Mouse (Mus musculus) frontal cortex, postnatal 14 days (tissue): ENCODE results near the gene Grk1.
A peak's percentile ranks its signal among the peaks of the same experiment; 100 is the strongest.

ENCODE experiments used
- DNase-seq, 2 experiments: peaks; one replicate each; pipeline ENCODE4 v3.0.0; 2022; ENCODE audit warnings: low spot score in 2 of 2

The Grk1 gene

GRCm38 (mm10) chr8:13428156-13428555, 23.3 kb downstream of the Grk1 start:
- no peak for DNase-seq

DNA sequence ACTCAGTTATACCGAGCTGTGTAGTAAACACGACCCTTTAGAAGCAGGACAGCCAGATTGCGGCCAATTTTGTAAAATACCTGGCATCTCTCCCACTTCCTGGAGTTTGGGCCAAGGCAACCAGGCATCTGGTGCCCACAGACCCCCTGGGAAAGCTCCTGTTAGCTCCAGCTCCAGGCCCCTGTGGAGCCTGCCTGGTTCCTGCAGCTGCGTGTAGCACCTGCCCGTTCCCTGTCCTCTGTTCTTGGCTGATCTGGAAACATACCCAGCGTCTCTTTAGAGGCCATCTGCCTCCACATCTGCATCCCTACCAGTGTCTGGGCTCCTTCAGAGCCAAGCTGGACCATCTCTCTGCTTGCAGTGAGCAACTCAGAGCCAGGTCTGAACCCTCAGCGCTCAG, 25.5 kb downstream of the Grk1 start:
- no peak for DNase-seq

GRCm38 (mm10) chr8:13430866-13431265, 26.0 kb downstream of the Grk1 start:
- DNase-seq = no peak

GRCm38 (mm10) chr8:13433130-13433529, 28.2 kb downstream of the Grk1 start:
- no peak for DNase-seq

DNA sequence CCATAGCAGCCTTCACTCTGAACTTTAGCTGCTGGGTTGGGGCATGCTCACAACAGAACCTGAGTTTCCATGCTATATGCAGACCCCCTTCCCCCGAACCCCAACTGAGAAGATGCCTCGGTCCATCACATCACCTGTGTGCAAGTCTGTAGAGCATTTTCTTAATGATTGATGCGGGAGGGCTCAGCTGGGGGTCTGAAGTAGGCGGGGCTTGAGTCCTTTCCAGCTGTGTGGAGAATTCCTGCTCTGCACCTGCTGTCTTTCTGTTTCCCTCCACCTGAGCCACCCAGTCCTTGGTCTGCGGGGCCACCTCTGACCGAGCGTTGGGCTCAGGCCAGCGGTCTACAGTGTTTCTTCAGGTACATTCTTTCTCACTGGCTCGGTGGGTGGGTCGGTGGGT, 30.0 kb downstream of the Grk1 start, which contains the start of gene Tmem255b:
Tmem255b (plus strand) TSS at position 301 of the 400 bp plus-strand sequence.
- DNase-seq = no peak

GRCm38 (mm10) chr8:13436052-13436451, 31.2 kb downstream of the Grk1 start:
- no peak for DNase-seq

DNA sequence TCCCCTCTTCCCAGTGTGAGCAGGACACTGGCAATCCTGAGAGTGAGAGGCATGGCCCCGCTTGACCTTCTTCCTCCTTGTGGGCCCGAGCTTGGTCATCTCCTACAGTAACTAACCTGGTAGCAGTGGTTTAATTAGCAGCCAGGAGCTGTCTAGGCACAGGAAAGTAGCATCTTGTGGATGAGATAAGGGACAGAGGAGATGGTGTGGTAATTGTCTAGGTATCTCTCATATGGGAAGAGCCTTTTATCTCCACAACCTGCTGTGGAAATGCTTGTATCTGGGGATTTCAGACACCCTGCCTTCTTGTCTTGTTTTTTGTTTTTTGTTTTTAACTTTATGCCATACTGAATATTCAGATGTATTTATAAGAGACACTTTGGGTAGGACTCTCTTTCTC, 32.6 kb downstream of the Grk1 start:
- no peak for DNase-seq

- no peak for DNase-seq
Measured at GRCm38 (mm10) chr8:13442152-13442551, 37.3 kb downstream of the Grk1 start.

DNA sequence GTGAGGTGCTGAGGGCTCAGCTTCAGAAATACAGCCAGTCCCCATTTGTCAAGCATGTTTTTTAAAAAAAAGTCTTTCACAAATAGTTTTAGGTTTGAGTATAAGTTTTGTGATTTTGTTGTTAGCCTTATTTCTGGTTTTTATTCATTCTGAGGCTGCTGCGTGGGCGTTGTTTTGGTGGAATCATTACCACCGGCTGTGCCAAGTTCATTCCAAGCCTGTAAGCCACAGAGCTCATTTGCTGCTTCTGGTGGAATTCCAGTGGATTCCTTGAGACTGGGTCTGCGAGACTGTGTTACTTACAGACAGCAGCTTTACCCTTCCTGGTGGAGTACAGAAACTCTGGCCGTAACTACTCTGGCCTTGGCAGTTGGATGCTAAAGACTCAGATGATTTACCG, 41.6 kb downstream of the Grk1 start:
- no peak for DNase-seq

DNA sequence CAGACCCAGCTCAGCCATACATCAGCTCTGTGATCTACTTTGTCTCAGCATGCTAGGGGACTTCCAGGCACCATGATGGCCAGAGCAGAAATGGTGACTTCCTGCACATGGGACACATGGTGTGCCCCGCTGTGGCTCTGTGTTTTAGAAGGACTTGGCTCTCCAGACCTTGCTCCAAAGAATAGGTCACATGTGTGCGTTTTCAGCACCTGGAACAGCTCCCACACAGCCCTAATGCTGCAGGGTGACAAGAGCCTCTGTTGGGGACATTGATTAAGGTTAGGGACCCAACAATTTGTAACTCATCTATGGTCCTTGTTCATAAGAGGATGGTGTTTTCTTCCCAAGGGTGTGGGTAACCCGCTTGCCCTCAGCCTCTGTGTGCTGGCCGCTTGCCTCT, 43.3 kb downstream of the Grk1 start:
- DNase-seq = no peak

DNA sequence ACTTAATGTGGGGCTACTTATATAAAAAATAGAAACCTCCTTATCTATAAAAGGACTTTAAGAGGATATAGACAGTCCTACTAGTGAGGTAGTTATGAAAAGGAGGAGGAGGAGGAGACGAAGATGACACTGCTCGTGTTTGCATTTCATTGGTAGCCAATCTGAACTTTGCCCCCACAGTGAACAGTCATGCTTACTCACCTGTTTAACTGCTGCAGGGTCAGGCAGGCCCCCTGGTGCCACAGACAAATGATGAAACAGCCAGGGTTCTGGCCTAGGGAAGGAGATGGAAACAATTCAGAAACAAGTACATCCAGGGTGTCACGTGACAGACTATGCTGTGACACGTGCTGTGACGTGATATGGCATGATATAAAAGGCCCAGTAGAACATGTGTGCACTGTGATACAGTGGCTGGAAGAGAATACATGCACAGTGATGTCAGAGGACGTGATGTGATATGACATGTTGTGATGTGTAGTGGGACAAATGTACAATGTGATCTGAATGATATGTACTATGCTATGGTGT, 46.9 kb downstream of the Grk1 start:
- DNase-seq = no peak

DNA sequence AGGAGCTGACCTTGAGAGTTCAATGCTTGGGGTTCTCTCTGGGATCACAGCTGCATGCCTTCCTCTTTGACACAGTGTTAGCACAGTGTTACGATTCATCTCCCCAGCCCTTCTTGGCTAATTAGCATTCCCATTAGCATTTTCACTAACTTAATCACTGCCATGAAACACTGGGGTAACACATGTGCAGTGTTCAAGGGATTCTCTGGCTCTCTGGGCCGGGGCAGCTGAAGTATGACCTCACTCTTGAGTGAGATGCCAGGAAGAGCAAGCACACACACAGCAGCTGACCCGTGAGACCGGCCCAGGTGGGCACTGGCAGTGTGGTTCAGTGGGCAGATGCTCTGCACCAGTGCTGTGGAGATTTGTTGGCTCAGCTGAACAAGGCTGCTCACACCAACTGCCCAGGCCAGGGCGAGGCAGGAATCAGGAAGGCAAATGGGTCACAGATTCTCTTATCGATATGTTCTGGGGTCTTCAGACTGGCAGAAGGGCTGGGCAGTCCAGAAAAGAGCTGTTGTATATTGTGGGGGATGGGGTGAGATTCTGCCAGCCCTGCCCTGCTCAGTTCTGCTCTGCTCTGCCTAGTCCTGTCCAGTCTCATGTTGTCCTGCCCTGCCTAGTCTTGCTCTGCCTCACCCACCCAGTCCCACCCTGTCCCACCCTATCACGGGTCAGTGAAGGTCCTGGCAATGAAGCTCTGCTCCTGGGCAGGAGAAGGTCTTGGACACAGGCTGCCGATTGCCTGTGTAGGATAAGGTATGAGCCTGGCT, 49.6 kb downstream of the Grk1 start:
- peak in 1 of 2 experiments; percentile 35 for DNase-seq

- peak in 1 of 2 experiments; percentile 48 for DNase-seq
Measured at GRCm38 (mm10) chr8:13455295-13455694, 50.4 kb downstream of the Grk1 start.

DNA sequence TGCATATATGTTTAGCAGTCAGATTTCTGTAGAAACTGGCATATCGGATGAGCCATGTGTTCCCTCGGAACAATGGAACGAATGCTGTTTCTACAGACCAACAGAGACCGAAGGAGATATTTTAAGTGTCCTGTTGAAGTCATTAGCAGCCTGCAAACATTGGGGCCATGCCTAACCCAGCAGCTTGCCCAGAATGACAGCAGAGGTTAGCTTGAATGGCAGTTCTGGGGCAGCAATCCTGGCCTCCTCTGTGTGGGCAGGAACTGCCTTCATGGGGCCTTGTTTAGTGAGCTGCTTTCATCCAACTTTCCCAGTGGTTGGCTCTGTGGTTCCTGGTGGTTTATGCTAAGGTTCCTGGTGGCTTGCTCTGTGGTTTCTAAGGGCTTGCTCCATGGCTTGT, 54.5 kb downstream of the Grk1 start:
- DNase-seq = no peak

- no peak for DNase-seq
Measured at GRCm38 (mm10) chr8:13461085-13461765, 56.3 kb downstream of the Grk1 start.

- DNase-seq = peak; percentile 47 to 72
Measured at GRCm38 (mm10) chr8:13461843-13462242, 57.0 kb downstream of the Grk1 start.

GRCm38 (mm10) chr8:13462392-13462791, 57.5 kb downstream of the Grk1 start:
- no peak for DNase-seq

- DNase-seq = no peak
Measured at GRCm38 (mm10) chr8:13465324-13465723, 60.4 kb downstream of the Grk1 start.

- DNase-seq = no peak
Measured at GRCm38 (mm10) chr8:13466989-13467388, 62.1 kb downstream of the Grk1 start.

- DNase-seq = no peak
Measured at GRCm38 (mm10) chr8:13468737-13469136, 63.9 kb downstream of the Grk1 start.

- no peak for DNase-seq
Measured at GRCm38 (mm10) chr8:13471484-13471883, 66.6 kb downstream of the Grk1 start.
